8 mouse cellular contexts compared by ENCODE assay signal in the genomic region with DNA sequence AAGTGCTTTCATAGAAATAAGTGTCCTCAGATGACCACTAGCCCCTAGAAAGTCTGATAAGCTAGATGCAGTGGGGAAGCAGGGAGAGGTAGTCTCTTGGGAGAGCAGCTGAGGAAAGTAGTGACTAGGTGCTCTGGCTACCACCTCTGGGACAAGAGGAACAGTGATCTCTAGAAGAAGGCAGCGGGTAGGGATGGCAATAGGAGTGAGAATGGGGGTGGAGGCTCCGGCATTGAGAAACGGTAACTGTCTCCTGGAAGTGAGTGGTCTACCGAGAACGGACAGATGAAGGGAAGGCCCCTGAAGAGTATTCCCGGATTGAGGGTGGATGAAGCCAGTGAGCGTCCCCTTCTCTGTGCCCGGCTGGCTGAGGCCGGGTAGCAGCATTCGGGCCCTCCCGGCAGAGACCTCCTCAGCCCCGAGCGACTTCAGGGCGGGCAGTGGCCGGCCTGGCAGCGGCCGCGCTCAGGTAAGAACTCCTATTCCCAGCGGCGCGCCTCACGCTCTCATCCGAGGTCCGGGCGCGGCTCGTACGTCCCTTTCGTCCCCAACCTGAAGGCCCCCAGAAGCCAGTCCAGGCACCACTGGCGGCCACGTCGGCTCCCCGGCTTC. TPM values are rescaled to one million over a fixed set of nuclear protein-coding genes. Genes with fewer than 3 reads are reported as not detected.
DNase-seq lines count a peak whose midpoint lies in the region; ATAC-seq and TF ChIP-seq lines count a peak whose summit lies in the region.

No protein-coding gene starts in this region.

- peak overlapping the region; percentile 95 for H3K4me3 ChIP-seq in bone marrow, adult 2 months (replicated peaks; ENCODE audit: control insufficient read depth, low read depth, low read length)
- H3K4me3 ChIP-seq in liver, embryonic 12.5 days, result peak overlapping the region; percentile 79
- H3K4me3 ChIP-seq in stomach, embryonic 15.5 days (replicated peaks), result peak overlapping the region; percentile 89

- peak overlapping the region; percentile 88 for H3K4me2 ChIP-seq in liver, embryonic 12.5 days
- peak overlapping the region; percentile 91 for H3K4me2 ChIP-seq in stomach, embryonic 15.5 days

- H3K4me1 ChIP-seq in bone marrow, adult 2 months (ENCODE audit: control insufficient read depth, insufficient read depth, low read length), result no peaks in the 10 kb centered on the region; the same call in 1 of the 2 replicates
- H3K4me1 ChIP-seq in liver, embryonic 12.5 days, result peaks cover 29% of the 10 kb centered on the region
- 0 out of 2 replicates have a peak, but pooled peaks cover 6% of the 10 kb centered on the region for H3K4me1 ChIP-seq in stomach, embryonic 15.5 days

- H3K27ac ChIP-seq in bone marrow, adult 2 months (ENCODE audit: control insufficient read depth, insufficient read depth, low read depth, low read length, poor library complexity), result peak overlapping the region; percentile 70
- peak overlapping the region; percentile 77 for H3K27ac ChIP-seq in liver, embryonic 12.5 days
- peak overlapping the region; percentile 75 for H3K27ac ChIP-seq in stomach, embryonic 15.5 days

- peak overlapping the region; percentile 89 for H3K9ac ChIP-seq in liver, embryonic 12.5 days
- peak overlapping the region; percentile 74 for H3K9ac ChIP-seq in stomach, embryonic 15.5 days

- H3K9me3 ChIP-seq in liver, embryonic 12.5 days (replicated peaks), result no peaks in the 10 kb centered on the region
- H3K9me3 ChIP-seq in stomach, embryonic 15.5 days, result no peaks in the 10 kb centered on the region

- TF ChIP-seq CTCF in bone marrow, adult 2 months (IDR thresholded peaks at IDR 0.05; ENCODE audit: control insufficient read depth, insufficient read depth, low read length), result no peak

- H3K27me3 ChIP-seq in liver, embryonic 12.5 days (replicated peaks), result peaks cover 7% of the 10 kb centered on the region
- H3K27me3 ChIP-seq in stomach, embryonic 15.5 days (replicated peaks), result no peaks in the 10 kb centered on the region

- DNase-seq in left cerebral cortex, adult 18-20 months (ENCODE audit: low spot score in 2 of 2), result peak; percentile 4 to 7
- DNase-seq in left cerebral cortex, adult 9 months (ENCODE audit: low spot score in 2 of 2), result no peak
- peak; percentile 5 for DNase-seq in forelimb bud, embryonic 11.5 days (ENCODE audit: low read depth, low spot score)
- DNase-seq in urinary bladder, adult 2 months (ENCODE audit: low spot score), result no peak
- no peak for DNase-seq in thymus, postnatal 14 days

- ATAC-seq in liver, embryonic 12.5 days, result peak; percentile 74
- peak; percentile 53; the same call in 1 of the 2 replicates for ATAC-seq in stomach, embryonic 15.5 days (ENCODE audit: insufficient read depth, low FRiP score, low read depth)

- TF ChIP-seq POLR2A in bone marrow, adult 2 months (IDR thresholded peaks at IDR 0.05; ENCODE audit: borderline replicate concordance, control insufficient read depth, low read depth, low read length), result no peak

- no peaks in the 10 kb centered on the region for H3K36me3 ChIP-seq in liver, embryonic 12.5 days
- no peaks in the 10 kb centered on the region for H3K36me3 ChIP-seq in stomach, embryonic 15.5 days

- under 1% methylated on average over 32 of the region's 33 CpGs for WGBS in bone marrow, adult 2 months
- 0% methylated on average over 33 of the region's 33 CpGs for WGBS in liver, embryonic 12.5 days (ENCODE audit: insufficient replicate concordance)
- 1% methylated on average over 33 of the region's 33 CpGs for WGBS in stomach, embryonic 15.5 days

RNA-seq across cellular contexts. Expression of gene Acer3, which starts 12.3 kb away (rescaled TPM):
- 10 to 100 TPM; 20.8 to 25.0 TPM for total RNA-seq in left cerebral cortex, adult 18-20 months (2021)
- polyA plus RNA-seq in bone marrow, adult 2 months (2011; ENCODE audit: insufficient read depth, insufficient read length, low replicate concordance, missing spikeins), result 11.7 and 12.9 TPM in 2 replicates
- polyA plus RNA-seq in liver, embryonic 12.5 days (2016; fragmentation: Nextera tagmentation; extraction: Ambion mirVana), result 24.6 and 26.6 TPM in 2 replicates
- 25.7 and 27.4 TPM in 2 replicates for polyA plus RNA-seq in stomach, embryonic 15.5 days (2015; fragmentation: Nextera tagmentation; extraction: Ambion mirVana)
- polyA plus RNA-seq in urinary bladder, adult 2 months (2012; rRNA removed), result 26.7 and 32.4 TPM in 2 replicates

RNA-seq across cellular contexts. Expression of gene Tsku, which starts 52.4 kb away (rescaled TPM):
- total RNA-seq in left cerebral cortex, adult 18-20 months (2021), result 1 to 10 TPM; 2.1 to 3.1 TPM
- 2.0 and 3.2 TPM in 2 replicates for polyA plus RNA-seq in bone marrow, adult 2 months (2011; ENCODE audit: insufficient read depth, insufficient read length, low replicate concordance, missing spikeins)
- 1.6 and 2.1 TPM in 2 replicates for polyA plus RNA-seq in liver, embryonic 12.5 days (2016; fragmentation: Nextera tagmentation; extraction: Ambion mirVana)
- polyA plus RNA-seq in stomach, embryonic 15.5 days (2015; fragmentation: Nextera tagmentation; extraction: Ambion mirVana), result 10.2 and 10.9 TPM in 2 replicates
- 199 and 219 TPM in 2 replicates for polyA plus RNA-seq in urinary bladder, adult 2 months (2012; rRNA removed)

Comparison
In these comparisons a context has a peak if more than half of its experiments do, and no peak if none do; other contexts are left out.
1. DNase-seq: peak in left cerebral cortex, adult 18-20 months (2 of 2) and forelimb bud, embryonic 11.5 days (single experiment); none in left cerebral cortex, adult 9 months (0 of 2), urinary bladder, adult 2 months (single experiment) and thymus, postnatal 14 days (single experiment).
2. RNA of gene Tsku, which starts 52.4 kb away (polyA plus RNA-seq): 199 to 219 TPM in urinary bladder, adult 2 months; 10.2 to 10.9 TPM in stomach, embryonic 15.5 days, 2.0 to 3.2 TPM in bone marrow, adult 2 months and 1.6 to 2.1 TPM in liver, embryonic 12.5 days; every median in the first group is over 10 times any median in the second.
3. Peak in every context shown above with its lines, with median percentiles within 50 percentile points of each other: H3K27ac ChIP-seq and H3K4me3 ChIP-seq.